ENCODE assay signal across 7 mouse cellular contexts in the genomic region with DNA sequence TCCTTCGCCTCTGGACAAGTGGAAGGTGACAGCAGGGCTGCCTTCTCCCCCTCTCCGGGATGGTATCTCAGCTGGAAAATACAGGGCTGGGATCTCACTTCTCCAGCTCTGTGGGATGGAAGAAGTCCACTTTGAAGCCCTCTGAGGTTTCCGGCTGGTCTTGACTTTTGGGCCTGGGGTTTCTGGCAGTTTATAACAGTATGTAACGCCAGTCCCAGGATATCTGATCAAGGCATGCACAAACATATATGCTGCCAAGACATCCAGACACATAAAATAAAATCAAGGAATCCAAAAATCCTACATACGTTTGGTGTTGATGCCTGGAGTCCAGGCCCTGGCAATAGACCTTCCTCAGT. TPM values are rescaled to one million over a fixed set of nuclear protein-coding genes. Genes with fewer than 3 reads are reported as not detected.
A peak's percentile ranks its signal among the peaks of the same experiment; 100 is the strongest.
DNase-seq lines count a peak whose midpoint lies in the region; ATAC-seq and TF ChIP-seq lines count a peak whose summit lies in the region.

No protein-coding gene starts in this region.

- no peaks in the 10 kb centered on the region for H3K36me3 ChIP-seq in lung, embryonic 14.5 days (ENCODE audit: insufficient read depth)
- no peaks in the 10 kb centered on the region for H3K36me3 ChIP-seq in intestine, postnatal 0 days (ENCODE audit: control insufficient read depth, insufficient read depth)
- H3K36me3 ChIP-seq in neural tube, embryonic 15.5 days = no peaks in the 10 kb centered on the region

- WGBS in lung, embryonic 14.5 days = 22% methylated on average over 5 of the region's 5 CpGs
- whole genome bisulfite sequencing in intestine, postnatal 0 days = 34% methylated on average over 5 of the region's 5 CpGs
- 31% methylated on average over 5 of the region's 5 CpGs for WGBS in neural tube, embryonic 15.5 days

- no peak for DNase-seq in lung, embryonic 14.5 days
- DNase-seq in lung, postnatal 36 days = no peak
- no peak for DNase-seq in adipocyte (ENCODE audit: low spot score)
- no peak for DNase-seq in spleen, postnatal 36 days (ENCODE audit: low spot score in 2 of 2)

- peak overlapping the region; percentile 69 for H3K9ac ChIP-seq in lung, embryonic 14.5 days
- H3K9ac ChIP-seq in intestine, postnatal 0 days (ENCODE audit: low read depth, low read length) = peak overlapping the region; percentile 45
- peak overlapping the region; percentile 62 for H3K9ac ChIP-seq in neural tube, embryonic 15.5 days (replicated peaks)

- peak overlapping the region; percentile 51 for H3K4me3 ChIP-seq in lung, embryonic 14.5 days (ENCODE audit: low read depth, low read length)
- peak overlapping the region; percentile 13 for H3K4me3 ChIP-seq in embryonic fibroblast, embryonic 13.5 days (ENCODE audit: insufficient read depth, low read length)
- peak overlapping the region; percentile 44 for H3K4me3 ChIP-seq in intestine, postnatal 0 days (ENCODE audit: low read depth, low read length)
- H3K4me3 ChIP-seq in neural tube, embryonic 15.5 days (replicated peaks) = peak overlapping the region; percentile 46

- H3K9me3 ChIP-seq in lung, embryonic 14.5 days (ENCODE audit: low read depth, low read length) = no peaks in the 10 kb centered on the region
- no peaks in the 10 kb centered on the region for H3K9me3 ChIP-seq in intestine, postnatal 0 days (ENCODE audit: control insufficient read depth)
- no peaks in the 10 kb centered on the region for H3K9me3 ChIP-seq in neural tube, embryonic 15.5 days (replicated peaks)

- no peak overlapping the region for H3K27ac ChIP-seq in lung, embryonic 14.5 days (ENCODE audit: low read depth)
- H3K27ac ChIP-seq in embryonic fibroblast, embryonic 13.5 days (ENCODE audit: insufficient read depth, low read length) = no peak overlapping the region
- no peak overlapping the region for H3K27ac ChIP-seq in intestine, postnatal 0 days (ENCODE audit: low read depth, low read length)
- H3K27ac ChIP-seq in neural tube, embryonic 15.5 days (replicated peaks) = peak overlapping the region; percentile 49; the same call in 1 of the 2 replicates

- H3K27me3 ChIP-seq in lung, embryonic 14.5 days (ENCODE audit: insufficient read depth, low read length) = no peaks in the 10 kb centered on the region
- H3K27me3 ChIP-seq in intestine, postnatal 0 days (replicated peaks; ENCODE audit: control insufficient read depth, insufficient read depth, low read length) = no peaks in the 10 kb centered on the region
- no peaks in the 10 kb centered on the region for H3K27me3 ChIP-seq in neural tube, embryonic 15.5 days (replicated peaks)

- peak overlapping the region; percentile 91 for H3K4me2 ChIP-seq in lung, embryonic 14.5 days
- peak overlapping the region; percentile 92 for H3K4me2 ChIP-seq in intestine, postnatal 0 days (replicated peaks; ENCODE audit: low read depth)
- peak overlapping the region; percentile 92 for H3K4me2 ChIP-seq in neural tube, embryonic 15.5 days

- TF ChIP-seq CTCF in lung, embryonic 14.5 days (IDR thresholded peaks at IDR 0.05; ENCODE audit: low read depth) = no peak
- no peak for TF ChIP-seq CTCF in embryonic fibroblast, embryonic 13.5 days (IDR thresholded peaks at IDR 0.05; ENCODE audit: borderline replicate concordance, insufficient read depth, low read length)
- no peak for TF ChIP-seq CTCF in intestine, postnatal 0 days (IDR thresholded peaks at IDR 0.05; ENCODE audit: low read depth)

- no peaks in the 10 kb centered on the region for H3K4me1 ChIP-seq in lung, embryonic 14.5 days (ENCODE audit: insufficient read depth)
- no peaks in the 10 kb centered on the region for H3K4me1 ChIP-seq in embryonic fibroblast, embryonic 13.5 days (ENCODE audit: control insufficient read depth, insufficient read depth, low read length)
- H3K4me1 ChIP-seq in intestine, postnatal 0 days (replicated peaks; ENCODE audit: control insufficient read depth, insufficient read depth, low read length) = no peaks in the 10 kb centered on the region
- H3K4me1 ChIP-seq in neural tube, embryonic 15.5 days = peaks cover 15% of the 10 kb centered on the region

- no peak for TF ChIP-seq POLR2A in embryonic fibroblast, embryonic 13.5 days (IDR thresholded peaks at IDR 0.05; ENCODE audit: low read depth, low read length)

- no peak for ATAC-seq in lung, embryonic 14.5 days (ENCODE audit: insufficient read depth)
- ATAC-seq in intestine, postnatal 0 days = no peak
- ATAC-seq in neural tube, embryonic 15.5 days (ENCODE audit: low FRiP score) = no peak

RNA-seq across cellular contexts. Expression of a gene that starts 3.2 kb away (rescaled TPM):
- polyA plus RNA-seq in lung, embryonic 14.5 days (2014; fragmentation: Nextera tagmentation; extraction: Ambion mirVana) = 6.2 TPM in 2 replicates
- polyA plus RNA-seq in embryonic fibroblast, embryonic 13.5 days (2011; ENCODE audit: insufficient read length, low read depth, missing spikeins) = 0.79 TPM in 1 of 2 replicates, not detected in the other
- polyA plus RNA-seq in intestine, postnatal 0 days (2015; fragmentation: Nextera tagmentation; extraction: Ambion mirVana) = 5.1 and 7.3 TPM in 2 replicates
- 3.6 and 6.7 TPM in 2 replicates for polyA plus RNA-seq in neural tube, embryonic 15.5 days (2015; fragmentation: Nextera tagmentation; extraction: Ambion mirVana)

RNA-seq across cellular contexts. Expression of a gene that starts 8.8 kb away (rescaled TPM):
- 29.0 and 33.3 TPM in 2 replicates for polyA plus RNA-seq in lung, embryonic 14.5 days (2014; fragmentation: Nextera tagmentation; extraction: Ambion mirVana)
- 93.5 and 104 TPM in 2 replicates for polyA plus RNA-seq in embryonic fibroblast, embryonic 13.5 days (2011; ENCODE audit: insufficient read length, low read depth, missing spikeins)
- polyA plus RNA-seq in intestine, postnatal 0 days (2015; fragmentation: Nextera tagmentation; extraction: Ambion mirVana) = 12.6 and 15.0 TPM in 2 replicates
- polyA plus RNA-seq in neural tube, embryonic 15.5 days (2015; fragmentation: Nextera tagmentation; extraction: Ambion mirVana) = 35.5 and 43.2 TPM in 2 replicates

RNA-seq across cellular contexts. Expression of a gene that starts 25.2 kb away (rescaled TPM):
- polyA plus RNA-seq in lung, embryonic 14.5 days (2014; fragmentation: Nextera tagmentation; extraction: Ambion mirVana) = 300 and 322 TPM in 2 replicates
- 309 and 331 TPM in 2 replicates for polyA plus RNA-seq in embryonic fibroblast, embryonic 13.5 days (2011; ENCODE audit: insufficient read length, low read depth, missing spikeins)
- 155 and 163 TPM in 2 replicates for polyA plus RNA-seq in intestine, postnatal 0 days (2015; fragmentation: Nextera tagmentation; extraction: Ambion mirVana)
- 234 and 240 TPM in 2 replicates for polyA plus RNA-seq in neural tube, embryonic 15.5 days (2015; fragmentation: Nextera tagmentation; extraction: Ambion mirVana)

RNA-seq across cellular contexts. Expression of a gene that starts 38.9 kb away (rescaled TPM):
- 0.47 and 7.7 TPM in 2 replicates for polyA plus RNA-seq in lung, embryonic 14.5 days (2014; fragmentation: Nextera tagmentation; extraction: Ambion mirVana)
- not detected in 2 replicates for polyA plus RNA-seq in embryonic fibroblast, embryonic 13.5 days (2011; ENCODE audit: insufficient read length, low read depth, missing spikeins)
- not detected in 2 replicates for polyA plus RNA-seq in intestine, postnatal 0 days (2015; fragmentation: Nextera tagmentation; extraction: Ambion mirVana)
- polyA plus RNA-seq in neural tube, embryonic 15.5 days (2015; fragmentation: Nextera tagmentation; extraction: Ambion mirVana) = 0.33 TPM in 1 of 2 replicates, not detected in the other

RNA-seq across cellular contexts. Expression of a gene that starts 43.6 kb away (rescaled TPM):
- 1.5 and 1.6 TPM in 2 replicates for polyA plus RNA-seq in lung, embryonic 14.5 days (2014; fragmentation: Nextera tagmentation; extraction: Ambion mirVana)
- not detected in 2 replicates for polyA plus RNA-seq in embryonic fibroblast, embryonic 13.5 days (2011; ENCODE audit: insufficient read length, low read depth, missing spikeins)
- 0.50 and 0.55 TPM in 2 replicates for polyA plus RNA-seq in intestine, postnatal 0 days (2015; fragmentation: Nextera tagmentation; extraction: Ambion mirVana)
- polyA plus RNA-seq in neural tube, embryonic 15.5 days (2015; fragmentation: Nextera tagmentation; extraction: Ambion mirVana) = 2.7 TPM in 2 replicates
